Mouse (Mus musculus) left cerebral cortex, adult 11 months (tissue): ENCODE results near the gene 3110021N24Rik.

Experiments
- DNase-seq: peaks from one replicate; pipeline ENCODE4 v3.0.0; 2022; ENCODE audit warnings: low spot score

Gene 3110021N24Rik

GRCm38 (mm10) chr4:108796701-108797100 lies 77.3 kb downstream of the 3110021N24Rik start:
- no peak for DNase-seq

- DNase-seq: peak; percentile 30
Observed at GRCm38 (mm10) chr4:108798083-108798830, 78.8 kb downstream of the 3110021N24Rik start.

- no peak for DNase-seq
Observed at GRCm38 (mm10) chr4:108803535-108803934, 84.1 kb downstream of the 3110021N24Rik start.

- no peak for DNase-seq
Observed at GRCm38 (mm10) chr4:108811142-108811541, 91.7 kb downstream of the 3110021N24Rik start.

GRCm38 (mm10) chr4:108811550-108811949 lies 92.1 kb downstream of the 3110021N24Rik start:
- DNase-seq: no peak

GRCm38 (mm10) chr4:108825677-108826076 lies 106.2 kb downstream of the 3110021N24Rik start:
- no peak for DNase-seq

GRCm38 (mm10) chr4:108826096-108826495 lies 106.6 kb downstream of the 3110021N24Rik start:
- DNase-seq: no peak

- no peak for DNase-seq
Observed at GRCm38 (mm10) chr4:108826643-108827042, 107.2 kb downstream of the 3110021N24Rik start.

- no peak for DNase-seq
Observed at GRCm38 (mm10) chr4:108830698-108831097, 111.2 kb downstream of the 3110021N24Rik start.
